Mouse (Mus musculus) urinary bladder, adult 2 months (tissue): ENCODE measurements around the gene Pdzd4. TPM values are rescaled to one million over a fixed set of nuclear protein-coding genes. Genes with fewer than 3 reads are reported as not detected.

ENCODE experiments used
- DNase-seq: peaks from one replicate; pipeline ENCODE4 v3.0.0; 2022; ENCODE audit warnings: low spot score
- polyA plus RNA-seq: library from polyadenylated mRNA; depleted of rRNA; stranded (reverse); fragments of >200 nt; gene quantifications from 2 replicates; pipeline ENCODE4 v1.2.3, GENCODE M21; 2012; rRNA removed

Gene Pdzd4
- polyA plus RNA-seq, 1 experiment: 9.5 TPM

GRCm38 (mm10) chrX:73786364-73787224 is 38.2 kb downstream of the Pdzd4 start, which contains the start of the genes Idh3g and Ssr4:
Gene Idh3g, minus strand, starts transcription at chrX:73786897.
Gene Ssr4, plus strand, starts transcription at chrX:73787028.
- DNase-seq: peak; percentile 76

DNA sequence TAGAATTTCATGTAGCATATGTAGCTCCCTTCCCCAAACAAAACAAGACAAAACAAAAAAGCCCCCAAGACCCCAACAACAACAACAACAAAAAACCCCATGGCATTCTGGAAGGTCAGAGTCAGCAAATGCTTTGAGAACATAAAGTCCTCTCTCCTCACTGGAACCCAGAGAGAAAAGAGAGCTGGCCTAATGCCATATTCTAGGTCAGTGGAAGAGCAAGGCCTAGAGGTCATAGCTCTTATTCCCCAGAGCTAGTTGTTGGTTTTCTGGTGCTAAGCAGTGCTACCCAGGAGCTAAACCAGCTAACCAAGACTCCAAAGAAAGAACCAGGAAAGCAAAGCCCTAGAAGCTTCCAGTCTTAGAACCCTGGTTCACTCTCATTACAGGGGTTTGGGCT is 39.1 kb downstream of the Pdzd4 start:
- DNase-seq: no peak

DNA sequence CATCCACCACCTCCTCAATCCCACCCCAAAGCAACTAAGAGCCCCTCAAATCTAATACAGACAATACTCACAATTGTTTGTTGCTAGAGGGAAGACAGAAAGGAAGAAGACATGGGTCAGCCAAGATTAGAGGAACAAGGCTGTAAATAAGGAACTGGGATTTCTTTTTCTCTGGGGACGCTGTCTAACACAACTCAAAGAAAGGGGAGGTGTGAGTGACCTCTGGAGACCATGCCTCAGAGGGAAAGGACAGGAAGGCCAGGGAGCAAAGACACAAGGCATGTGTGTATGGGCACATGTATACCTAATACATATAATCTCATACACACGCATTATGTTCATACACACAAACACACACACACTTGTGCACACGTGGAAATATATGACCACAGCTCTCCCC is 42.5 kb downstream of the Pdzd4 start:
- no peak for DNase-seq

DNA sequence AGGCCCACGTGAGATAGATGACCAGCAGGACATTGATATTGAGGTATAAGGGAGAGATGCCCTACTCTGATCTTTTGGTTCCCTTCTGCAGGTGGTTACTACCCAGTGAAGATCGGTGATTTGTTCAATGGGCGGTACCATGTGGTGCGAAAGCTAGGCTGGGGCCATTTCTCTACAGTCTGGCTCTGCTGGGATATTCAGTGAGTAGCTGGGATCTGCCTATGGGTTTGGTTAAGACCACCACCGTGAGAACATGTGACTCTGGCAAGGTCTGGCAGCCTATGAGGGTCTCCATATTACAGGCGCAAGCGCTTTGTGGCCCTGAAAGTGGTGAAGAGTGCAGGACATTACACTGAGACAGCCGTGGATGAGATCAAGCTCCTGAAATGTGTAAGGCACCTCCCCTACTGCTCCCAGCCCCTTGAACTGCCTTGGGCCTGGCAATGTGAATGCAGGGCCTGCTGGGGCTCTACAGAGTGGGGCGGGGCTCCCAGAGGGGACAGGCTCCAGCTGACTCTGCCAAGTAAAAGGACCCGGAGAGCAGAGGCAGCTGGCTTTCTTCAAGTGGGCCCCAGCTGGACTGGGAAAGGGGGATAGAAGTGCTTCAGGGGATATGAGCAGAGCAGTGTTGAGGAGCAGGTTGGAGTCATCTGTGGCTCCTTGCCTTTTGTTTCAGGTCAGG is 49.8 kb downstream of the Pdzd4 start:
- DNase-seq: no peak

DNA sequence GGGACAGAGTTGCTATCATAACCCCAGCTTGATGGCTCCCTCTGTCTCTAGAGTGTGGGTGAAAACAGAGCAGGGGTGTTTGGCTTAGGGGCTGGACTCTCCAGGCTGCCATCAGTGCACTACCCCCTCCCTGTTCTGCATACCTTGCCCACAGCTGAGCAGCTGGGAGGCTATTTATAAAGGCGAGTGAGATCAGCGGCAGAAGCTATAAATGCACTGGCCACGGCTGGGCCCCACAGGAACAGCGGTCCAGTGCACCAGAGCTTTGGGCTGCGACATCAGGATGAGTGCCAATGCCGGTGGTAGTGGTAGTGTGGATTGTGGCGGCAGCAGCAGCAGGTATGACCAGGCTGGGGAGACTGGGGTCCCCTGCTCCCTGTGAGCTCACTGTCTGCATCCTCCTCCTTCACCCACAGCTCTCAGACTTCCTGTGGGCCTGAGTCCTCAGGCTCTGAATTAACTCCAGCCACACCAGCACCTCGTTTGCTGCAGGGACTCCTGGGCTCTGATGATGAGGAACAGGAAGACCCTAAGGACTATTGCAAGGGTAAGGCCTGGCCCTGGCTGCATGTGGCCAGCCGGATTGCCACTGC is 50.5 kb downstream of the Pdzd4 start, which contains the start of gene Srpk3:
Srpk3 (plus strand) TSS at position 238 of the 593 bp plus-strand sequence.
- DNase-seq: no peak

DNA sequence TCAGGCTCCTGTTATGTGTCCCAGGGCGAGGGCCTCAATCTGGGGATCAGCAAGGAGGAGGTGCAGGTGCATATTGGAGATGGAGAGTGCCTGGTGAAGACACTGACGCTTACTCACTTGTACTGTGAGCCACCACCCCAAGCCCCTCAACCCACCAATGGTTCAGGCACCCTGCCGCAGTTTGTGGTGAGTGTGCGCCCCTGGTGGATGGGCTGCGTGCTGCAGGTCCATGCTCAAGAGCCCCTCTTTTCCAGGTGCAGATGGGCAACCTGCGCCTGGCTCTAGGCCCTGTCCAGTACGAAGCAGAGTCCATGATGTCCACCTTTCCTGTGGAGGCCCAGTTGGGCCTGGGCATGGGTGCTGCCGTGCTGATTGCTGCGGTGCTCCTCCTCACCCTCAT is 57.5 kb downstream of the Pdzd4 start:
- peak; percentile 20 for DNase-seq

DNA sequence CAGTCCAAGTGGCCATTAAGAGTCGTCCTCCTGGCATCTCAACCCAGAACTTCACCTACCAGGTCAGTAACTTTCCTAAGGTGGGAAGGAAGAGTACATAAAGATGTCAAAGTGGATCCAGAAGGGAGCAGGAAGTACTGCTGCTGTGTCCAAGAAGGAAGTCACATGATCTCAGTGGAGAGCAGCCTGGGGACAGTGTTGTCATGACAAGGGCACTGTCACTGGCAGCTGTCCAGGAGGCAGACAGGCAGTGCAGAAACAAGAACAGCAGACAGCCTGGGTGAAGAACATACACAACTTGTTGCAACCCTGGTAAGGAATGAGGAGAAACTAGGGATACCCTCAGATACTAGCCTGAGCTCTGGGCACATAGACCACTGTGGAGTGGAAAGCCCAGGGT is 59.5 kb downstream of the Pdzd4 start:
- no peak for DNase-seq

DNA sequence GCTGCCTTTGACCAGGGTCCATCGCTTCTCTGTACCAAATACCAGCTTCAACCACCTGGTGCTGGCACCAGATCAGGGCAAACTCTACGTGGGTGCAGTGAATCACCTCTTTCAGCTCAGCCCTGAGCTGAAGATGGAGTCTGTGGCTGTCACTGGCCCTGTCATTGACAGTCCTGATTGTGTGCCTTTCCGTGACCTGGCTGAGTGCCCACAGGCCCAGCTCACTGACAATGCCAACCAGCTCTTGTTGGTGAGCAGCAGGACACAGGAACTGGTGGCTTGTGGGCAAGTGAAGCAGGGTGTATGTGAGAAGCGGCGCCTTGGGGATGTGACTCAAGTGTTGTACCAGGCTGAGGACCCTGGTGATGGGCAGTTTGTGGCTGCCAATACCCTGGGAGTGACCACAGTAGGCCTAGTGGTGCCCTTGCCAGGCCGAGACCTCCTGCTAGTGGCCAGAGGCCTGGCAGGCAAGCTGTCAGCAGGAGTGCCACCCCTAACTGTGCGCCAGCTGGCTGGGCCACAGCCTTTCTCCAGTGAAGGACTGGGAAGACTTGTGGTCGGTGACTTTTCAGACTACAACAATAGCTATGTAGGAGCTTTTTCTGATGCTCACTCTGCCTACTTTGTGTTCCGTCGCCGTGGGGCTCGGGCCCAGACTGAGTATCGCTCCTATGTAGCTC is 66.0 kb downstream of the Pdzd4 start:
- DNase-seq: peak; percentile 16

DNA sequence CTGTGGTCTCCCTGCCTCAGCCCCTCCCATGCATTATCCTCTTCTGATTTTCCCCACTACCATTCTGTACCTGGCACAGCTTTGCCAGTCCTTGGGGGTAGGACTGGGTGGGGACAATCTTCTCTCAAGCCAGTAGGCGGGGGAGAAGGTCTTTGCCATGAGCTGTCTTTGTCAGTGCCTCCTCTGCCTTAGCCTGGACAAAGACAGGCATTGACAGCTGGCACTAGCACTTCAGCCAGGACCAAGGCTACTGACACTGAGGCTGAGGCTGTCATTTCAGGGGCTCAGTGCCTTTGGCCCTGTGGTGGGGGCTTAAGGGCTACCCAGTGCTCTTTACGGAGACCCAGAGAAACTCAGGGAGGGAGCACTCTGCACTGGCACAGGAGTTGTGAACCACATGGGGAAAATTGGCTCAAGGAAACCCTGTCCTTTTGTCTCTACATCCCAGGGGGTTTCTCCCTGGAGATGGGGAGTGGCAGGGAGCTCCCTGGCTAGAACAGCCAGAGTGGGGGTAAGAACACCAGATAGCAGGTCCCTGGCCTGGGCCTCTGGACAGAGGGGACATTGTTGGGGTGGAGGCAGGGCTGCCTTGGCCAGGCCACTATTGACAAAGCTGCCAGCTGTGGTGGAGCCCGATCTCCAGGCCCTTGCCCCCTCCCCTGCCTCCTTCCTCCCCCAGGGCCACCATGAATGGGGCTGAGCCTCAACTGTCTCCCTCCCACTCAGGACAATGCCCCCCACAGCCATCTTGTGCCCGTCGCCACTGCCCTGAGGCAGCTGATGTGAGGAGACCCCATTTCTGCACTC is 68.2 kb downstream of the Pdzd4 start, which contains the start of gene Plxnb3:
Plxnb3 (plus strand) TSS at position 757 of the 807 bp plus-strand sequence.
- no peak for DNase-seq

GRCm38 (mm10) chrX:73748977-73749376 is 75.8 kb downstream of the Pdzd4 start:
- DNase-seq: no peak

DNA sequence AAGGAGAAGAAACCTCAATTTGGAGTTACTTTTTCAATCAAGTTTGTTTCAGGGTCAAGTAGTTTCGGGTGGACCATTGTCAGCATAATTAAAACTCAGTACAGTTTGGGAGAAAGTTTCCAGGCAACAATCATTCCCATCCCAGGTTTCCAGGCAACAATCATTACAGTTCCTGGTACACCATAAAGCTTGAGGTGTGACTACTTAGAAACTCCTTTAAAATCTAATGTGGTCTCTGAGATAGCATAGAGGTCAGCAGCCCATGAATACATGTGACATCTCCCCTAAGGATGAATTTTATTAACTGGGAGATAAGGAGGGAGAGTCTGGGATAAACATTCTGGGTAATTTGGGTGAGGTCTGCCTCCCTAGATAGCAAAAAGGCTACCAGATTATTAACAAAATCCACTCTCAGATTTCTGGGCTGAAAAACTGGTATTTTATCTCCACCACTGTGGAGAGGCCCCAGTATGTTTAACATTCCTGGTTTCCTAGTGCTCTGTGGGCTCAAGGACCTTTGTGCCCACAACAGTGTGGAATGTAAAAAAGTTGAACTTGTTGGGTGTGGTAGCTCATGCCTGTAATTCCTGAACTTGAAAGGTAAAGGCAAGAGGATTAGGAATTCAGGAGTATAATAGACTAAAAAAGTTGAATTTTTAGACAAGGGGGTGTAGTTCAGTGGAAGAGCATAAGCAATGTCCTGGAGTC is 79.8 kb downstream of the Pdzd4 start:
- DNase-seq: no peak

Other genes with a start within 250 kb of the Pdzd4 start
- 2.6 and 2.7 TPM in 2 replicates for gene Dusp9, start 185.6 kb downstream of the Pdzd4 start, polyA plus RNA-seq
- 159 and 178 TPM in 2 replicates for gene Pnck, start 164.9 kb downstream of the Pdzd4 start, polyA plus RNA-seq
- gene Slc6a8, start 151.8 kb downstream of the Pdzd4 start, polyA plus RNA-seq: 78.1 and 87.3 TPM in 2 replicates
- gene Bcap31, start 108.8 kb downstream of the Pdzd4 start, polyA plus RNA-seq: 175 and 177 TPM in 2 replicates
- 20.2 and 27.2 TPM in 2 replicates for gene Abcd1, start 108.4 kb downstream of the Pdzd4 start, polyA plus RNA-seq
- 0.99 TPM in 2 replicates for gene Plxnb3, start 67.9 kb downstream of the Pdzd4 start, polyA plus RNA-seq
- gene Srpk3, start 50.6 kb downstream of the Pdzd4 start, polyA plus RNA-seq: 7.3 and 9.4 TPM in 2 replicates
- gene Idh3g, start 38.1 kb downstream of the Pdzd4 start, polyA plus RNA-seq: 285 and 332 TPM in 2 replicates
- gene Ssr4, start 37.9 kb downstream of the Pdzd4 start, polyA plus RNA-seq: 189 and 254 TPM in 2 replicates
- not detected in 2 replicates for gene Avpr2, start 67.1 kb upstream of the Pdzd4 start, polyA plus RNA-seq
- gene L1cam, start 71.1 kb upstream of the Pdzd4 start, polyA plus RNA-seq: 24.9 and 32.0 TPM in 2 replicates
- gene Arhgap4, start 96.9 kb upstream of the Pdzd4 start, polyA plus RNA-seq: 6.0 and 8.4 TPM in 2 replicates
- gene Naa10, start 97.0 kb upstream of the Pdzd4 start, polyA plus RNA-seq: 86.8 and 92.2 TPM in 2 replicates
- 35.0 and 36.8 TPM in 2 replicates for gene Renbp, start 105.9 kb upstream of the Pdzd4 start, polyA plus RNA-seq
- gene Hcfc1, start 141.4 kb upstream of the Pdzd4 start, polyA plus RNA-seq: 18.7 and 32.6 TPM in 2 replicates
- 89.2 and 104 TPM in 2 replicates for gene Irak1, start 198.9 kb upstream of the Pdzd4 start, polyA plus RNA-seq